Mouse (Mus musculus) bone marrow, adult 2 months (tissue): ENCODE data around the gene Mogat2. TPM values are rescaled to one million over a fixed set of nuclear protein-coding genes. Genes with fewer than 3 reads are reported as not detected.

Experiments used
- H3K27ac ChIP-seq: fragments of 200-500 bp; 2 replicates; pipeline ENCODE4 v1.5.1; 2012; ENCODE audit warnings: low read depth, mild to moderate bottlenecking, control low read depth, inconsistent platforms, low read length; ENCODE audit not compliant: control insufficient read depth, poor library complexity, insufficient read depth
- H3K4me1 ChIP-seq: fragments of 200-500 bp; 2 replicates; pipeline ENCODE4 v1.6.1; 2011; ENCODE audit warnings: low read length; ENCODE audit not compliant: control insufficient read depth, insufficient read depth
- H3K4me3 ChIP-seq: fragments of 200-500 bp; replicated peaks from 2 replicates; pipeline ENCODE3; 2011; ENCODE audit warnings: mild to moderate bottlenecking, low read depth, low read length, control low read depth; ENCODE audit not compliant: control insufficient read depth
- CTCF ChIP-seq: fragments of 200-500 bp; IDR thresholded peaks from 2 replicates; pipeline ENCODE4 v1.5.1; 2011; ENCODE audit warnings: low read length, control low read depth; ENCODE audit not compliant: control insufficient read depth, insufficient read depth
- POLR2A ChIP-seq: fragments of 200-500 bp; IDR thresholded peaks from 2 replicates; pipeline ENCODE4 v1.6.1; 2011; ENCODE audit warnings: low read depth, mild to moderate bottlenecking, control low read depth, low read length, borderline replicate concordance; ENCODE audit not compliant: control insufficient read depth
- WGBS: fragments of 180-500 bp; shearing (Covaris S2); methylation state at CpG from one replicate; pipeline ENCODE4 v1.1.7; 2018; 5-methylcytosine and 5-hydroxymethylcytosine counted together
- polyA plus RNA-seq: library from polyadenylated mRNA; stranded (reverse); fragments of >200 nt; gene quantifications from 2 replicates; pipeline ENCODE4 v1.2.4, GENCODE M21; 2011; ENCODE audit warnings: low replicate concordance; ENCODE audit not compliant: missing spikeins, insufficient read depth, insufficient read length

Gene Mogat2
- polyA plus RNA-seq, 1 experiment: 5.9 TPM

- H3K4me1 ChIP-seq: peaks cover 2% of the 10 kb centered on the region; the same call in 1 of the 2 replicates
- TF ChIP-seq CTCF (peak; percentile 64), POLR2A (no peak)
- H3K4me3 ChIP-seq: no peak overlapping the region
- no peak overlapping the region for H3K27ac ChIP-seq
- WGBS: 1% methylated on average over 10 of the region's 10 CpGs
Measured at GRCm38 (mm10) chr7:99249582-99249911, 11.1 kb upstream of the Mogat2 start.

GRCm38 (mm10) chr7:99248906-99249581, 10.6 kb upstream of the Mogat2 start:
- peak overlapping the region; percentile 72 for H3K27ac ChIP-seq
- 1% methylated on average over 44 of the region's 44 CpGs for WGBS

GRCm38 (mm10) chr7:99248157-99248742, 9.8 kb upstream of the Mogat2 start:
- H3K4me1 ChIP-seq: peaks cover 2% of the 10 kb centered on the region; the same call in 1 of the 2 replicates
- no peak overlapping the region for H3K4me3 ChIP-seq
- no peak for TF ChIP-seq CTCF
- no peak for TF ChIP-seq POLR2A
- H3K27ac ChIP-seq: no peak overlapping the region
- WGBS: 23% methylated on average over 5 of the region's 5 CpGs

More at GRCm38 (mm10) chr7:99248906-99249581, 10.6 kb upstream of the Mogat2 start:
- TF ChIP-seq POLR2A: no peak
- no peak for TF ChIP-seq CTCF
- Histone ChIP-seq H3K4me1 (peaks cover 2% of the 10 kb centered on the region; the same call in 1 of the 2 replicates), H3K4me3 (peak overlapping the region; percentile 59)

GRCm38 (mm10) chr7:99242097-99242496, 3.7 kb upstream of the Mogat2 start:
- H3K27ac ChIP-seq: no peak overlapping the region
- 92% methylated on average over 11 of the region's 11 CpGs for WGBS
- peaks cover 1% of the 10 kb centered on the region; the same call in 1 of the 2 replicates for H3K4me1 ChIP-seq
- H3K4me3 ChIP-seq: no peak overlapping the region
- TF ChIP-seq CTCF (no peak), POLR2A (no peak)

GRCm38 (mm10) chr7:99236888-99237660, 1.3 kb downstream of the Mogat2 start:
- TF ChIP-seq POLR2A: no peak
- TF ChIP-seq CTCF: no peak
- H3K4me1 ChIP-seq: peaks cover 1% of the 10 kb centered on the region; the same call in 1 of the 2 replicates
- no peak overlapping the region for H3K4me3 ChIP-seq
- H3K27ac ChIP-seq: no peak overlapping the region
- 52% methylated on average over 8 of the region's 8 CpGs for WGBS

- 68% methylated on average over 2 of the region's 2 CpGs for WGBS
- H3K4me1 ChIP-seq: peaks cover 1% of the 10 kb centered on the region; the same call in 1 of the 2 replicates
- H3K4me3 ChIP-seq: no peak overlapping the region
- TF ChIP-seq CTCF: no peak
- no peak for TF ChIP-seq POLR2A
- no peak overlapping the region for H3K27ac ChIP-seq
Measured at GRCm38 (mm10) chr7:99235657-99236056, 2.8 kb downstream of the Mogat2 start.

- Histone ChIP-seq H3K4me1 (peaks cover 1% of the 10 kb centered on the region; the same call in 1 of the 2 replicates), H3K4me3 (no peak overlapping the region), H3K27ac (no peak overlapping the region)
- 33% methylated on average over 2 of the region's 2 CpGs for WGBS
- TF ChIP-seq POLR2A: no peak
- TF ChIP-seq CTCF: no peak
Measured at GRCm38 (mm10) chr7:99234916-99235315, 3.5 kb downstream of the Mogat2 start.

- Histone ChIP-seq H3K4me1 (peaks cover under 1% of the 10 kb centered on the region; the same call in 1 of the 2 replicates), H3K4me3 (no peak overlapping the region), H3K27ac (no peak overlapping the region)
- WGBS: 64% methylated on average over 6 of the region's 6 CpGs
- TF ChIP-seq POLR2A (no peak), CTCF (peak; percentile 27; the same call in 1 of the 2 replicates)
Measured at GRCm38 (mm10) chr7:99232571-99232970, 5.8 kb downstream of the Mogat2 start.
